Mouse (Mus musculus) neural tube, embryonic 11.5 days (tissue): ENCODE measurements at regions not wholly inside any gene's neighbourhood (a gene's known extent, or its start where the extent isn't known, plus 50 kb on each side); places are given as distances from the start of the nearest gene placed in this dataset.

Experiments used
- ATAC-seq: fragments of 200-750 bp; cut with Nextera tagmentation; 2 replicates; pipeline ENCODE4 v1.8.0; 2017; ENCODE audit warnings: moderate number of reproducible peaks, mild to moderate bottlenecking, moderate TSS enrichment, moderate library complexity; ENCODE audit not compliant: insufficient read depth, low FRiP score, low TSS enrichment
- DNase-seq: peaks from one replicate; pipeline ENCODE4 v3.0.0-alpha.2; 2015; ENCODE audit warnings: low spot score
- H3K27ac ChIP-seq: fragments of 300-500 bp; sonication (generic); 2 replicates; pipeline ENCODE4 v1.5.1; 2014; ENCODE audit warnings: low read depth, mild to moderate bottlenecking, low read length
- H3K27me3 ChIP-seq: fragments of 300-500 bp; sonication (generic); 2 replicates; pipeline ENCODE4 v1.6.1; 2014; ENCODE audit warnings: mild to moderate bottlenecking, low read length, mixed read lengths; ENCODE audit not compliant: control insufficient read depth, insufficient read depth
- H3K36me3 ChIP-seq: fragments of 300-500 bp; sonication (generic); 2 replicates; pipeline ENCODE4 v1.6.1; 2014; ENCODE audit warnings: mild to moderate bottlenecking, low read length, moderate library complexity, mixed read lengths; ENCODE audit not compliant: control insufficient read depth, insufficient read depth
- H3K4me1 ChIP-seq: fragments of 300-500 bp; sonication (generic); 2 replicates; pipeline ENCODE4 v1.6.1; 2014; ENCODE audit warnings: low read length, mixed read lengths; ENCODE audit not compliant: control insufficient read depth, insufficient read depth
- H3K4me2 ChIP-seq: fragments of 300-500 bp; sonication (generic); 2 replicates; pipeline ENCODE4 v1.6.1; 2014; ENCODE audit warnings: low read depth, mild to moderate bottlenecking, moderate library complexity
- H3K4me3 ChIP-seq: fragments of 300-500 bp; sonication (generic); 2 replicates; pipeline ENCODE4 v1.5.1; 2014; ENCODE audit warnings: low read depth, low read length
- H3K9ac ChIP-seq: fragments of 300-500 bp; sonication (generic); 2 replicates; pipeline ENCODE4 v1.6.1; 2014; ENCODE audit warnings: mild to moderate bottlenecking, low read length
- H3K9me3 ChIP-seq: fragments of 300-500 bp; sonication (generic); 2 replicates; pipeline ENCODE4 v1.6.1; 2016; ENCODE audit warnings: low read length; ENCODE audit not compliant: control insufficient read depth
- WGBS: fragments of 180-500 bp; shearing (Covaris S2); extraction: QIAGEN DNeasy Blood & Tissue Kit; methylation state at CpG from one replicate; pipeline ENCODE4 v1.1.7; 2014; 5-methylcytosine and 5-hydroxymethylcytosine counted together

DNA sequence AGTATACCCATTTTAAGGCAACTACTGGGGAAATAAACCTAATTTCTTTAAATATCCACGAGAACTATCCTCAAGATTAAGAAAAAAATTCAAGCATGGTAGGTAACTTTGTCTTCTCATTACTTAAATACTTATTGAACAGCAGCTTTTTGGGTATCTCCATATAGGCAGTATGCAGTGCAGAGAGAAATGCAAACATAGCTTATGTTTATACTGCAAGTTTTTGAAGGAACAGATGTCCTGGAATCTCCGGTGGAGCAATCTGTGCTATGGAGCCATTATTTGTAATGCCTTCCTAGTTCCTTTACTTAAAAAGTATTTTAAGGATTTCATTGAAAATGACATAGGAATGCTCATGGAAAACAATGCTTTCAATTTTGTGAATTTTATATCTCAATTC lies 91.7 kb upstream of the Adgrb3 start:
- no peak overlapping the region for H3K27ac ChIP-seq
- WGBS = 83% methylated on average over 2 of the region's 2 CpGs

GRCm38 (mm10) chr1:25894169-25894568 lies 64.7 kb upstream of the Adgrb3 start:
- H3K27me3 ChIP-seq = no peaks in the 10 kb centered on the region
- 80% methylated on average over 2 of the region's 2 CpGs for WGBS
- ATAC-seq (no peak), DNase-seq (no peak)
- no peak overlapping the region for H3K9ac ChIP-seq
- H3K27ac ChIP-seq = no peak overlapping the region
- no peaks in the 10 kb centered on the region for H3K9me3 ChIP-seq
- no peaks in the 10 kb centered on the region for H3K36me3 ChIP-seq
- H3K4me3 ChIP-seq = no peak overlapping the region
- H3K4me2 ChIP-seq = no peak overlapping the region
- H3K4me1 ChIP-seq = no peaks in the 10 kb centered on the region

More for the DNA sequence above, 91.7 kb upstream of the Adgrb3 start:
- no peak overlapping the region for H3K4me2 ChIP-seq
- no peaks in the 10 kb centered on the region for H3K27me3 ChIP-seq
- no peaks in the 10 kb centered on the region for H3K36me3 ChIP-seq
- DNase-seq (no peak), ATAC-seq (no peak)
- no peak overlapping the region for H3K9ac ChIP-seq
- no peaks in the 10 kb centered on the region for H3K4me1 ChIP-seq
- no peak overlapping the region for H3K4me3 ChIP-seq
- H3K9me3 ChIP-seq = no peaks in the 10 kb centered on the region

DNA sequence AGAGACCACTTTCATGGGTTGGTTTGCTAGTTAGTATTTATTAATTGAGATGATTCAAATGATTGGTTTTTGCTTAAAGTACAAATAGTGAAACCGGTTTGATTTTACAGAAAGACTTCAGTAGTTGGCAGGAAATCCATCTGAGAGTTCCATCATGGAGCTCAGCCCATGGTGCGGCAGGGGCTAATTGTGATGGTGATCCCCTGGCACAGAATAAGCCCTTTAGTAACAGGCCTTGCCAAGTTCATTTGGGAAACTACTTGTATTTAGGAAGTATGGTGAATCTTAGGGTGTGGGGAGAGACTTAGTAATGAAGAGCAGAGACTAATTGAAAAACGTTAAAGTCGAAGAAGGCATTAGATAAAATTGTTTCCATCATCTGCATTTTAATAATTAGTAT lies 63.5 kb upstream of the Adgrb3 start:
- H3K4me1 ChIP-seq = no peaks in the 10 kb centered on the region
- no peaks in the 10 kb centered on the region for H3K27me3 ChIP-seq
- H3K9me3 ChIP-seq = no peaks in the 10 kb centered on the region
- ATAC-seq (no peak), DNase-seq (no peak)
- H3K27ac ChIP-seq = no peak overlapping the region
- no peak overlapping the region for H3K9ac ChIP-seq
- H3K4me2 ChIP-seq = no peak overlapping the region
- 74% methylated on average over 4 of the region's 4 CpGs for whole genome bisulfite sequencing
- no peaks in the 10 kb centered on the region for H3K36me3 ChIP-seq
- no peak overlapping the region for H3K4me3 ChIP-seq

GRCm38 (mm10) chr1:25892026-25892739 lies 62.7 kb upstream of the Adgrb3 start:
- WGBS = 49% methylated on average over 5 of the region's 5 CpGs
- ATAC-seq (peak; percentile 79), DNase-seq (peak; percentile 57)
- H3K9ac ChIP-seq = no peak overlapping the region
- H3K4me1 ChIP-seq = no peaks in the 10 kb centered on the region
- no peaks in the 10 kb centered on the region for H3K36me3 ChIP-seq
- H3K27ac ChIP-seq = no peak overlapping the region
- H3K4me2 ChIP-seq = no peak overlapping the region
- H3K27me3 ChIP-seq = no peaks in the 10 kb centered on the region
- H3K9me3 ChIP-seq = no peaks in the 10 kb centered on the region
- H3K4me3 ChIP-seq = no peak overlapping the region

- no peaks in the 10 kb centered on the region for H3K9me3 ChIP-seq
- no peak overlapping the region for H3K27ac ChIP-seq
- ATAC-seq (no peak), DNase-seq (no peak)
- no peaks in the 10 kb centered on the region for H3K27me3 ChIP-seq
- H3K36me3 ChIP-seq = no peaks in the 10 kb centered on the region
- H3K4me1 ChIP-seq = no peaks in the 10 kb centered on the region
- no peak overlapping the region for H3K9ac ChIP-seq
- H3K4me3 ChIP-seq = no peak overlapping the region
- no peak overlapping the region for H3K4me2 ChIP-seq
- WGBS = 81% methylated on average over 1 of the region's 1 CpGs
Observed at GRCm38 (mm10) chr1:25888004-25888403, 58.5 kb upstream of the Adgrb3 start.

GRCm38 (mm10) chr1:25885049-25885448 lies 55.5 kb upstream of the Adgrb3 start:
- 72% methylated on average over 4 of the region's 4 CpGs for WGBS
- ATAC-seq = no peak
- H3K4me3 ChIP-seq = no peak overlapping the region

More at GRCm38 (mm10) chr1:25885049-25885448, 55.5 kb upstream of the Adgrb3 start:
- H3K9ac ChIP-seq = no peak overlapping the region
- H3K36me3 ChIP-seq = no peaks in the 10 kb centered on the region
- H3K4me2 ChIP-seq = no peak overlapping the region
- H3K9me3 ChIP-seq = no peaks in the 10 kb centered on the region
- no peaks in the 10 kb centered on the region for H3K27me3 ChIP-seq
- DNase-seq = no peak
- no peak overlapping the region for H3K27ac ChIP-seq
- H3K4me1 ChIP-seq = no peaks in the 10 kb centered on the region
